Mouse (Mus musculus): Measurements from ENCODE around the gene Aes. TPM values are rescaled to one million over a fixed set of nuclear protein-coding genes. Genes with fewer than 3 reads are reported as not detected.

The Aes gene
- total RNA-seq, 2 experiments from 2014 or later: 573 to 615 TPM

DNA sequence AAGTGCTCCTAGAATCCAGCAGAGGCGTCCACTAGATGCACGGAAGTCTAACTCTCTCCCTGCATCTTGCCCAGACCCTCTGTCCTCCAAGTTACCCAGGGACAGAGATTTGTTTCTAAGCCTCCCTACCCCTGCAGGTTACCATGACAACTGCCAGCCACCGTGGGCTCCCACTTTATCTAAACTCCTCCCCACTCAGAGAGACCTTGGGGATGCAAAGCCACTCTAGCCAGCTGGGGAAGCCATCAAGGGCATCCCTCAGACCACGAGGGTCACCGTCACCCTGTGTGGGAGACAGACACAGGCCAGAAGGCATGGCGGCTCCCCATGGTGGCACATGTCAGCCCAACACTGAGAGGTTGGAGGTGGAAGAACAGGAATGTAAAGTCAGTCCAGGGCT is 24.1 kb downstream of the Aes start:
- DNase-seq (ENCODE audit: low spot score in 2 of 2): no peak
- intact Hi-C loops (cut with DNase I): no loop called here

DNA sequence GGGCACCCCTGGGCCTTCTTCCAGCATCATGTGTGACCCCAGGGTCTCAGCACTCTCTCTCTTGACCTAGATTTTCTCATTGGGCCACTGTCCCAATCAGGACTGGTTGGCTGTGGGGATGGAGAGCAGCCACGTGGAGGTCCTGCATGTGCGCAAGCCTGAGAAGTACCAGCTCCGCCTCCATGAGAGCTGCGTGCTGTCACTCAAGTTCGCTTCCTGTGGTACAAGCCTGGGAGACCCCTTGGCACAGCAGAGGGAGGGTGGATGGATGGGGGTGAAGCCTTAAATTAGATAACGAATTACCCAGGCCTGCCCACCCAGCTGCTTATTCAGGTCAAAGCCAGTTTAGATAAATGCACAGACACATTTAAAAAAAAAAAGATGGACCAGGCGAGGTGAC is 29.5 kb downstream of the Aes start:
- intact Hi-C loops (cut with DNase I): no loop called here
- no peak for DNase-seq (ENCODE audit: low spot score in 2 of 2)

DNA sequence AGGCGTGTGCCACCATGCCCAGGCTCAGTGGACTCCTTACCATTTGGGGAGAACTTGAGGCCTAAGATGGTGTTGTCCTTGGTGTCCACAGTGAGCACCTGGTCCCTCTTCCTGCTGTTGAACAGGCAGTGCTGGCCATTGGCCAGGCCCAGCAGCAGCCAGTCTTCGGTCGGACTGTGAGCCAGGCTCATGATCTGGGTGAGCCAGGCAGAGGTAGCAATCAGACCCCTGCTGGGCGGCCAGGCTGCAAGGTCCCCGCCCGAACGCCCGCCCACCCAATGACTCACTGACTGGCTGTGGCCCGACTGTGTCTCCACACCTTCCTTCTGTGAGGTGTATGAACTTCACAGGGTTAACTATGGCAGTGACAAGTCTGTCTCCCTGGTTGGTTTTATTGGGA is 32.6 kb downstream of the Aes start:
- DNase-seq (ENCODE audit: low spot score in 2 of 2): no peak
- intact Hi-C loops (cut with DNase I): no loop called here

DNA sequence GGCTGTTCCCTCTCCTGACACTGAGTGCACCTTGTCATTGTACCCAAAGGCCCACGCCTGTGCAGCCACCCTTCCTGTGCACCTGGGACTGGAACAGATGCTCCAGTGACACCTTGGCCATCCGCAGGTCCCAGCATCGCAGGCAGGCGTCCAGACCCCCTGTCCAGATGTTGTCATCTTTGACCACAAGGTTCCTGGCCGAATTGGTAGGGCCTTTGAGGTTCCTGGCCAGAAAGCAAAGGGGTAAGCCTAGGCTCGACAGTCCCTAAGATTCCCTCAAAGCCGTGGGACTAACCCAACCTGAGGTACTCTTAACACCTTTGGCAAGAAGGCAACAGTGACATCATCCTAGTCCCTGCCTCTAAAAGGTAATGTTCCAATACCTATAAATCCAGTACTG is 33.3 kb downstream of the Aes start:
- DNase-seq (ENCODE audit: low spot score in 2 of 2): no peak
- intact Hi-C loops (cut with DNase I): no loop called here

DNA sequence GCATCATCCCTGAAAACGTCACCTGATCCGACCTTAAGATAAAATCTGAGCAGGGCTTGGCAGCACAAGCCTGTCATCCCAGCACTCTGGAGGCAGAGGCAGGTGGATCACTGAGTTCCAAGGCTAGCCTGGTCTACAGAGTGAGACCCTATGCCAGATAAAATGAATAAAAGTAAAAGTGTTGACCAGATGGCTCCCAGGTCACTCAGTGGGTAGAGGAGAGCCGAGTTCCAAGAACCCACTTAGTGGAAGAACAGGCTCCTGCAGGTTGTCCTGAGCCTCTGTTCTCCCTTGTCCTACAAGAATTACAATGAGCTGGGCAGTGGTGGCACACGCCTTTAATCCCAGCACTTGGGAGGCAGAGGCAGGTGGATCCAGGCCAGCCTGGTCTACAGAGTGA is 33.9 kb downstream of the Aes start:
- intact Hi-C loops (cut with DNase I): no loop called here
- DNase-seq (ENCODE audit: low spot score in 2 of 2): no peak

DNA sequence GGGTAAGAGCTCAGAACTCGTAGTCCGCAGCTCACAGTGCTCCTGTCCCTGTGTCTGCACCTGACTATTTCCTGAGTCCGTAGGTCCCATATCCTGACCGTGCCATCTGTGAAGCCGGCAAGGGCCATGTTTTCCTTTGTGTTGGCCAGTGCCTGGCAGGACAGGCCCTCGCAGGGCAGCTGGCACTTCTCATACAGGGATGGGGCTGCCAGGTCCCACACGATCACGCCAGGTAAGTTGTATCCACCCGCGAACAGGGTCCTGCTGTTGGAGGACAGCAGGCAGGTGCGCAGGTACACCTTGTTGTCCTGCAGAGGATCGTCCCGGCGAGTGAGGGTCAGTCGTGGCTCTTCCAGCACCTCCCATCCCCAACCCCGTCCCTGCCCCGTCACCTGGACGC is 34.6 kb downstream of the Aes start:
- intact Hi-C loops (cut with DNase I): no loop called here
- DNase-seq (ENCODE audit: low spot score in 2 of 2): no peak

DNA sequence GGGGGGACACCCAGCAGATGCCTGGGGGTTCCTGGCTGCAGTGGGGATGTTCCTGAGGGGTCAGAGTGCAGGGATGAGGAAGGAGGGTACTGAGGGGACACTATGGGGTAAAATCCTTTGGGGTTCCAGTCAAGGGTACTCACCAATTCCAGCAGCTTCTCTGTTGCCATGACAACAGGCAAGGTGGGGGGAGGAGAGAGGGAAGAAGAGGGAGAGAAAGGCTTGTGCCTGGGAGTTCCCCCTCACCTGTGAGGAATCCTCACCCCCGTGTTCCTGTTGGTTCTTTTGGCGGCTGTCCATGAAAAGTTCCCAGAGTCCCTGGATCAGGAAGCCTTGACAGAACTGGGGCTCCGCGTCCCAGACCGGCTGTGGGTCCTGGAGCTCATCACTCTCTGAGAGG is 36.3 kb downstream of the Aes start:
- intact Hi-C loops (cut with DNase I): no loop called here

DNA sequence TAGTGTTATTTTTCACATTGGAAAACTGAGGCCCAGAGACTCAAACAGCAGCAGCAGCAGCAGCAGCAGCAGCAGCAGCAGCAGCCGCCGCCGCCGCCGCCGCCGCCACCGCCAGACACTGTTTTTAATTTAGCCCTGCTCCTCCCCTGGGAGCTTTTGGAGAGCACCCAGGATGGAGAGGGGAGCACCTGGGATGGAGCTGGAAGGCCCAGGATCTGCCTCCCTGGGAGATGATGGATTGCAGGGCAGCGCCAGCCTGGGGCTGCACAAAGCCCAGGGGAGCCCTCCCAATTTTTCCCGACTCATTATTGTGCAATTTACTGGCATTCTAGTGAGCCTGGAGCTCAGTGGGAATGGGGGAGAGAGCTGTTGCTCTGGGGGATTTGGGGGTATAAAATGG is 37.3 kb downstream of the Aes start:
- intact Hi-C loops (cut with DNase I): loop anchor here (2.0 kb wide), 1 partner anchor 24 kb away; no protein-coding TSS in a partner anchor
- DNase-seq (ENCODE audit: low spot score in 2 of 2): no peak

More for the DNA sequence above, 36.3 kb downstream of the Aes start:
- no peak for DNase-seq (ENCODE audit: low spot score in 2 of 2)

DNA sequence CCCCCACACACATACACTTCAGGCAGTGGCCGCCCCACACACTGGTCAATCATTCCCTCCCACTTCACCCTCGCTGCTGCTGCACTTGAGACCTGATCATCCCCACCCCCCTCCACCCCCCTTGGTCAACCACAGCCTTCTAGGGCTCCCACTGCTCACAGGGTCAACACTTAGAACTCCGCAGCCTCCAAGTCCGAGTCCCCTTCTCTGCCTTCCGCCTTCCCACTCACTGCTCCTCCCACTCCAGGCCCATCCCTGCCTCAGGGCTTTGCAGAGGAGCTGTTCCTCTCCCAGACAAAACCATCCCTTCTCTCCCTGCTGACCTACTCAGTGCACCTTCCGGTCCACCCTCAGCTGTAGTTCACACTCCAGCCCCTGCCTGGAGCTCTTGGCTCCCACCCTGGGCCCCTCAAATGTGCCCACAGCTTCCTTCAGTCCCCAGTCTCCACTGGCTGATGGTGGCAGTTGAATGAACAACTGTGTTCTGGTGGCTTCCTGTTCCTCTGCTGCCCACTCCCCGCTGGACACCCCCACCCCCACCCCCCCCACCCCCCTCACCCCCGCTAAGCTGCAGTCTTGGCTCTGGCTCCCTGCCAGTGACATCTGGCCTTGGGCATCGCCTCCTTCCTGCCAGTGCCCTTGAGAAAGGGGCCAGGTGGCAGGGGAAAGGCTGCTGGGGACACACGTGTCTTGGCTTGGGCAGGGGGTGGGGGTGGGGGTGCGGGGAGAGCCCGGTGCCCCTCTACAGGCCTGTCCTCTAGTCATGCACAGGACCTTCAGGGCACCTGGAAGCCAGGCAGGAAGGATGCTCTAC is 38.1 kb downstream of the Aes start:
- DNase-seq (ENCODE audit: low spot score in 2 of 2): no peak

DNA sequence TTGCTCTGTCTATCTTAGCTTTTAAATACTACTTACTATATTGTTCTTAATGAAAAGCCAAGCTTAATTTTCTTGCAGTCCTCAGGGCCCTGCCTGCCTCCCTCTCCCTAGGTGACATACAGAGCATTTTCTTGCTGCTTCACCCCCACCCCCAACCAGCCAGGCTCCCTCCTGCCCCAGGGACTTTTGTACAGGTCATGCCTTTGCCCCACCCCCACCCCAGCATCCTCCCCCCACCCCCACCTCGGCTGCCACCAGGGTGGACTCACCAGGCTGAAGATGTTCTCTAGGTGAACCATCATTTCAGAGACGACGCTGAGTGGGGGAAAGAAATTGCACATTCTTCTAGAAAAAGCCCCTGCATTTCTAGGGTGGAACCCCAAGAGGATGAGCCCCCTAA is 39.1 kb downstream of the Aes start:
- intact Hi-C loops (cut with DNase I): no loop called here
- no peak for DNase-seq (ENCODE audit: low spot score in 2 of 2)

More for the DNA sequence above, 38.1 kb downstream of the Aes start:
- intact Hi-C loops (cut with DNase I): loop anchor here (2.0 kb wide), 1 partner anchor 25 kb away; no protein-coding TSS in a partner anchor

DNA sequence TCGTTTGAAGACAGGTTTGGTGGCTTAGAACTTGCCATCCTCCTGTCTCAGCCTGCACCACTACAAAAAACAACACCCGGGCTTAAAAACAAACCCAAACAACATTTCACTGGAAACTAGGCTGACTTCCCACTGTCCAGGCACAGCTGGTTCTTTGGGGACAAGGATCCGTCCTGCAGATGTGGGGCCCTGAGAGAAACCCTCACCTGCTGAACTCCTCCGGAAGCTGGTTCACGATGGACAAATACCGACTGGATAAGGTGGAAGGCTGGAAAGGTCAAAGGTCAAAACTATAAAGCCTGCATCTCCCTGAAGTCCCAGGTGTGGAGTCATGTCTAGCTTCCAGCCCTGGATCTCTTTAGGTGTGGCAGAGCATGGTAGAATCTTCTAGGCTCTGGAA is 39.6 kb downstream of the Aes start:
- no peak for DNase-seq (ENCODE audit: low spot score in 2 of 2)
- intact Hi-C loops (cut with DNase I): no loop called here

DNA sequence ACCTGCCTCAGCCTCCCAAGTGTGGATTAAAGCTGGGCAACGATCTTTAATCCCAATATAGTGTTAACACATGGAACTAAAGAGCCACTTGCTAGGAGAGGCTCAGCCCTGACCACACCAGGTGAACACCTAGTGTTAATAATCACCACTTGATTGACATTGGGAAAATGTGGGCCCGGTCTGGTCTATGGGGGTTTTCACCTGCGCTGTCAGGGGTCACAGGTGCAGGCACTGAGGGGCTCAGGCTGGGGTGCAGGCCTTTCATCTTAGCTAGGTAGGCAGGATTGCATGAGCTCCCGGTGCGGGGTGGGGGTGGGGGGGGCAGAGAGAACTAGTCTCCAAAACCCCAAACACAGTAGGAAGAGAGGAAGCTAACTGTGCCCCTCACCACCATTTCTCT is 40.3 kb downstream of the Aes start:
- DNase-seq (ENCODE audit: low spot score in 2 of 2): no peak
- intact Hi-C loops (cut with DNase I): loop anchor here (5.0 to 10.0 kb wide), 4 partner anchors 37 to 575 kb away; partner anchors contain the start of gene S1pr4

DNA sequence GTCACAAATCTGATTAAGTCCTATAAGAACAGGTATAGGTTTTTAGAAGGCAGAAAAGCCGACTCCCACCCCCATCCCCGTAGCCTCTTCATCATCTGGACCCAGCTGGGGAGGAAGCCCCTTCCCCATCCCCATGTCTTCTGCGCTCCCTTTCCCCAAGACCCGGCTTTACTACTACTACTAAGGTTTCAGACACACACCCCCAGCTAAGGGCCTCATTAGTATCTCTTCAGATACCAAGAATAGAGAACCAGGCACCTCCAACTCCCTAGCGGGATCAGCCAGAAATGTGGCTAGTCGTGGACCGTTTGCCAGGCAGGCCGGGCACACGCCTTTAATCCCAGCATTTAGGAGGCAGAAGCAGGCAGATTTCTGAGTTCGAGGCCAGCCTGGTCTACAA is 40.8 kb downstream of the Aes start:
- no peak for DNase-seq (ENCODE audit: low spot score in 2 of 2)
- intact Hi-C loops (cut with DNase I): loop anchor here (5.0 to 10.0 kb wide), 4 partner anchors 38 to 575 kb away; partner anchors contain the start of gene S1pr4

DNA sequence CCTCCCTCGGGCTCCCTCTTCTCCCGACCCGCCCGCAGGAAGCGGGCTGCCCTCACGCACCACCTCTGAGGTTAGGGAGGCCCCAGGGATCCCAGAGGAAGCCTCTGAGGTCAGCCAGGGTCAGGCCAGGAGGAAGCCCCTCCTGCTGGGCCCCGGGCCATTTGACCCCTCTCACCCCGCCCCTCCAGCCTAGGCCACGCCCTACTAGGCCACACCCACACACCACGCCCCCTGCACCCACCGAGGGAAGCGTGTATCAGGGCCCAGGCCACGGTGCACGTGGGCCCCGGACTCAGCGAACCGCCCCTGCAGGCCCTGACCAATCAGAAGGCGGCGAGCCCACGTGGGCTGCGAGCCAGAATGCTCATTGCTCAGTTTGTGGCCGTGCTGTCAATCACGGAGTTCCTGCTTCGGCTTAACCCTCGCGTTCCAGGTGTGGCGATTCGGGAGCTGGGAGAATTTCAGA is 41.5 kb downstream of the Aes start, which contains the start of gene Tle6:
Gene Tle6, minus strand, starts transcription at position 336 of the 466 bp plus-strand sequence.
- intact Hi-C loops (cut with DNase I): loop anchor here (5.0 to 10.0 kb wide), 4 partner anchors 38 to 574 kb away; partner anchors contain the start of gene S1pr4
- DNase-seq (ENCODE audit: low spot score in 2 of 2): peak; percentile 97

DNA sequence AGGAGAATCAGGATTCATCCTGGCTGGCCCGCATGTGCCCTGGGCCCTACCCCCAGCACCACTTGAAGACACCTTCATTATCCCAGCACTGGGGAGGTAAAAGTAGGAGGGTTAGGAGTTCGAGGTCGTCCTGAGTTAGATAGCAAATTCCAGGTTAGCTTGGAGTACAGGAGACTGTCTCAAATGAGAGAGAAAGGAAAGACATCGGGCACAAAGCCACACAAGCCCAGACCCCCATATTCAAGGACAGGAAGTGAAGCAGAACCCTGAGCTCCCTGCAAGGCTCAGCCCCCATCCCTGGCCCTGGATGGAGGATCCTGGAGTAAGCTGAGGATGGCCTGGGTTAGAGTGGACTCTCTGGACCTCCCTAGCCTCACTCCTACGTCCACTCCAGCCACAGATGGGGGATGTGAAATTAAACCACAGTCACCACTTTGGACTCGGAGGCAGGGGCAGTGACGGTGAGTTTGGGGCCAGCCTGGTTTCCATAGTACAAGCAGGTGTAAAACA is 42.2 kb downstream of the Aes start:
- intact Hi-C loops (cut with DNase I): loop anchor here (5.0 to 10.0 kb wide), 4 partner anchors 39 to 573 kb away; partner anchors contain the start of gene S1pr4
- DNase-seq (ENCODE audit: low spot score in 2 of 2): no peak

DNA sequence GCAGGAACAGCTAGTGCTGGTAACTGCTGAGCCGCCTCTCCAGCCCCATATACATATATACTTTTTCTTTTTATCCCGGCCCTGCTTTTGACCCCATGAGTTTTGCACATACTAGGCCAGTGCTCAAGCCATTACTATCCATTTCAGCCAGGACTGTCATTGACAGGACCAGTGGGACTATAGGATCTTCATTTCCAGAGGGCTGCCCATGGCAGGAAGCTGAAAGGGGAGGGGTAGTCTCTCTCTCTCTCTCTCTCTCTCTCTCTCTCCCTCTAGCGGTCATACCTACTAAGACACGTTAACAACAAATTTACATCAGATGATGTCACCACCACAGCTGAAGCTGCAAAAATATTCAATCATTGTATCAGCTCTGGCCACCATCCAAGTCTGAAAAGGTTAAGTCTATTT is 43.5 kb downstream of the Aes start:
- intact Hi-C loops (cut with DNase I): loop anchor here (5.0 to 10.0 kb wide), 4 partner anchors 40 to 572 kb away; partner anchors contain the start of gene S1pr4
- peak in 1 of 2 experiments; percentile 47 for DNase-seq (ENCODE audit: low spot score in 2 of 2)

DNA sequence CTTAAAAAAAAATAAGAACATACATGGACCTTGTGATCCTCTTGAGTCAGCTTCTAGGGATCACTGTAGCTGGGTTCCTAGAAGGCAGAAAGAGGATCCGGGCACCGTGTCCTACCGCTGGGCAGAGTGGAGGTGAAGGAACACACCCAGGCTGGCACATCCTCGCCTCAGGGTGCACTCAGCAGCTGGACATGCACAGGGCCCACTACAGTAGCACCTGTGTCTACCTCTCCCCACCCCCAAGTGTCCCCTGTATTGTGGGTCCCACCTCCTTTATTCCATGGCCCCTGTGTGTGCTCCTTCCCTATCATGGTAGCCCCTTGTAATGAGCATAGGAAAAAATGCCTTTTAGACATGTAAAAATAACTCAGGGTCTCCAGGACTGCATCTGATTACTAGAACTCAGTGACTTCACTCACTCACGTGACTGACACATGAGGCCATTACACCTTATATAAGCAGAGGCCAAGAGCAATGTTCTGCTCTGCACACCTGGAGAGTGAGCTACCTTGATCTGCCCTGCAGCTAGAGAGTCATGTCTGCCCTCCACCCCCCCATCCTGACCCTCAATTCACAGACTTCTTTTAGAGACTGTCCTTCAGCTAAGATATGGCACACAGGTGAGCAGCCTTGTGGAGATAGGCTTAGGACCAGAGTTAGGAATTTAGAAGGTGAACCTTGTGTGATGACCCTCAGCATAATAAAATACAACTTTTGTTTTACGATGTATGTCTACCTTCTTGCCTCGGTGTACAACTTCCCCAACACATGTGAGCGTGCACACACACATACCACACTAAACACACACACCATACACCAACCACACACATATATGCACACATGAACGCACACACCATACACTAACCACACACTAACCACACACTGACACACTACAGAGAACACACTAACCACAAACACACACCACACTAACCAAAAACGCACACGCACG is 45.0 kb downstream of the Aes start:
- intact Hi-C loops (cut with DNase I): loop anchor here (5.0 to 10.0 kb wide), 4 partner anchors 42 to 571 kb away; partner anchors contain the start of gene S1pr4
- DNase-seq (ENCODE audit: low spot score in 2 of 2): no peak

DNA sequence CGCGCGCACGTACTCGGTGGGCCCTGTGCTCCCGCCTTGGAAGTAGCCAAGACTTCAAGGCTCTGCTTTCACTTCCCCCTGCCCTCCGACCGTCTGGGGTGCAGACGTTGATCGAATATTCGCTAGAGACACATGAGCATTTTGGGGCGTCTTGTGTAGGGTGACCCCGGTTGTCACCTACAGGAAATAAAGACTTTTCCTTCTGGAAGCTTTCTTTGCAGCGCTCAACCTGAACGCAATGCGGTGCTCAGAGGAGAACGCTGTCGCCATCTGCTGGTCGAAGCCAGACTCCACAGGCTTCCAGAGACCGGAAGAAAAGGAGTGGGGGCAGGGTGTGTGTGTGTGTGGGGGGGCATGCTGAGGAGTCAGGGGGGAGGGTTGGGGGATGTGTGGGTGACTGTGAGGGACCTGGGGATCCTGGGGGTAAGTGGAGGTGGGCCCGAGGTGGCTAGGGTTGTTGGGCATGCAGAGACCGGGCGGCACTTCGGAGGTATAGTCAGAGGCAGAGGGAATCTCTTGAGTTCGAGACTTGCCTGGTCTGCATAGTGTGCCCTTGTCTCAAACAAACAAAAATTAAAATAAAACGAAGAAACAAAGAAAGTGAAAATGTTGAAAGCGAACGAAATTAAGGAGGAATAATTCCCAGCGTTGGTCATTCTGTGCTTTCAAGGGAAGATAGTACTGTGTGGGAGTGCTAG is 45.8 kb downstream of the Aes start:
- peak; percentile 92 for DNase-seq (ENCODE audit: low spot score in 2 of 2)
- intact Hi-C loops (cut with DNase I): loop anchor here (5.0 to 10.0 kb wide), 4 partner anchors 43 to 570 kb away; partner anchors contain the start of gene S1pr4

DNA sequence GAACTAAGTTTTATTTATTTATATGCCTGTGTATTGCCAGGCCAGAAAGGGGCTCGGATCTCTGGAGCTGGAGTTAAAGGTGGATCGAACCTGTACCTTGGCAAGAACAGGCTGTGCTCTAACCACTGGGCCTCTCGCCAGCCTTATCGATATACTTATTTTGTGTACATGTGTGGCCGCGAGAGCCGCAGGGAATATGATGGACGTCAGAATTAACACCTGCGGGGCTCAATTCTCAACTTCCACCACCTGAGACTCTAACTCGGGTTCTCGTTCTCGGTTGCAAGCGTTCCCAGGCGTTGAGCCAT is 46.3 kb downstream of the Aes start:
- intact Hi-C loops (cut with DNase I): loop anchor here (10.0 kb wide), 1 partner anchor 569 kb away; no protein-coding TSS in a partner anchor
- DNase-seq (ENCODE audit: low spot score in 2 of 2): no peak
